Mouse (Mus musculus): ENCODE data around the gene Macrod2.

The Macrod2 gene

GRCm38 (mm10) chr2:142334441-142335102 lies 1939.5 kb downstream of the Macrod2 start:
- no peak for DNase-seq (ENCODE audit: low spot score in 2 of 2)

- no peak for DNase-seq (ENCODE audit: low spot score in 2 of 2)
Measured at GRCm38 (mm10) chr2:142335103-142335999, 1940.2 kb downstream of the Macrod2 start.

GRCm38 (mm10) chr2:142344021-142344420 lies 1948.9 kb downstream of the Macrod2 start:
- no peak for DNase-seq (ENCODE audit: low spot score in 2 of 2)

GRCm38 (mm10) chr2:142344758-142345157 lies 1949.6 kb downstream of the Macrod2 start:
- DNase-seq (ENCODE audit: low spot score in 2 of 2): no peak

- no peak for DNase-seq (ENCODE audit: low spot score in 2 of 2)
Measured at GRCm38 (mm10) chr2:142349805-142350204, 1954.7 kb downstream of the Macrod2 start.

GRCm38 (mm10) chr2:142362888-142363287 lies 1967.8 kb downstream of the Macrod2 start:
- no peak for DNase-seq (ENCODE audit: low spot score in 2 of 2)

GRCm38 (mm10) chr2:142373978-142374377 lies 1978.9 kb downstream of the Macrod2 start:
- DNase-seq (ENCODE audit: low spot score in 2 of 2): no peak

GRCm38 (mm10) chr2:142380563-142380962 lies 1985.5 kb downstream of the Macrod2 start:
- DNase-seq (ENCODE audit: low spot score in 2 of 2): no peak

- no peak for DNase-seq (ENCODE audit: low spot score in 2 of 2)
Measured at GRCm38 (mm10) chr2:142381081-142381579, 1986.0 kb downstream of the Macrod2 start.

GRCm38 (mm10) chr2:142393546-142393945 lies 1998.4 kb downstream of the Macrod2 start:
- no peak for DNase-seq (ENCODE audit: low spot score in 2 of 2)

- DNase-seq (ENCODE audit: low spot score in 2 of 2): no peak
Measured at GRCm38 (mm10) chr2:142399490-142399889, 2004.4 kb downstream of the Macrod2 start.

GRCm38 (mm10) chr2:142400781-142401180 lies 2005.7 kb downstream of the Macrod2 start:
- DNase-seq (ENCODE audit: low spot score in 2 of 2): no peak

- DNase-seq (ENCODE audit: low spot score in 2 of 2): no peak
Measured at GRCm38 (mm10) chr2:142401359-142401758, 2006.2 kb downstream of the Macrod2 start.

- no peak for DNase-seq (ENCODE audit: low spot score in 2 of 2)
Measured at GRCm38 (mm10) chr2:142403394-142403793, 2008.3 kb downstream of the Macrod2 start.

- DNase-seq (ENCODE audit: low spot score in 2 of 2): no peak
Measured at GRCm38 (mm10) chr2:142404321-142404720, 2009.2 kb downstream of the Macrod2 start.

- no peak for DNase-seq (ENCODE audit: low spot score in 2 of 2)
Measured at GRCm38 (mm10) chr2:142407341-142407740, 2012.2 kb downstream of the Macrod2 start.

- no peak for DNase-seq (ENCODE audit: low spot score in 2 of 2)
Measured at GRCm38 (mm10) chr2:142410124-142410523, 2015.0 kb downstream of the Macrod2 start.

- no peak for DNase-seq (ENCODE audit: low spot score in 2 of 2)
Measured at GRCm38 (mm10) chr2:142433126-142433525, 2038.0 kb downstream of the Macrod2 start.

GRCm38 (mm10) chr2:142434731-142435130 lies 2039.6 kb downstream of the Macrod2 start:
- DNase-seq (ENCODE audit: low spot score in 2 of 2): no peak

GRCm38 (mm10) chr2:142437606-142438461 lies 2042.7 kb downstream of the Macrod2 start:
- DNase-seq (ENCODE audit: low spot score in 2 of 2): peak; percentile 17 to 55

Data from urinary bladder, postnatal 4 days (tissue).